Mouse (Mus musculus) activated CD4-positive, CD25-positive, alpha-beta regulatory T cell, adult 9 weeks (primary cell): ENCODE results near the gene Dpf3. TPM values are rescaled to one million over a fixed set of nuclear protein-coding genes. Genes with fewer than 3 reads are reported as not detected.

Experiments
- polyA plus RNA-seq: library from polyadenylated mRNA; unstranded; fragments of 100-300 nt; shearing (Covaris generic); gene quantifications from one replicate; pipeline ENCODE4 v1.2.1, GENCODE M21; 2017

Gene Dpf3
- polyA plus RNA-seq: not detected

GRCm38 (mm10) chr12:83487476-83487991 lies at the start of gene Dpf3:
TSS of gene Dpf3 (minus strand) at chr12:83487716.

DNA sequence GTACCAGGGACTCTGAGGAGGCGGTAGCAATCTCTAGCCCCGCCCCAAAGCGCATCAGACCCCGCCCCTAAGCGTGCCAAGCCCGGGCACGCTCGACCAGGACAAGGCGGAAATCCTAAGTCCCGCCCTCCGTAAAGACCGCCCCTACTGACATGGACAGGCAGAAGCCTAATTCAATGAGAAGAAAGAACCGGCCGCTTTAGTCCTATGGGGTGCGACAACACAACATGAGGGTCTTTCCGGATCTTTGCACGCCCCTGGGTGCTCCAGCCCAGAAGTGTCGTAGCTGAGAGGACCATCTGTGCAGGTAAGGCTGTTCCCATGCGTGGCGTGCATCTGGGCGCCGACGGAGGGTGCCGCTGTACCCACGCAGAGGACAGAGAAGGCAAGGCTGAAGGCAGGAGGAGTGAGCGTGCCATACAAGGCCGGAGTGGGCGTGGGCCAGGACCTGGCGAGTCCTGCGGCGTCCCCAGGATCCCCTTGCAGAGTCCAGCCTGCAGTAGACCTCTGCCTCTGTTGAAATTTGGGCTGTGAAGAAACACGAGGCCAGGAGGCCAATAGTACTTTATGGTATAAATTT lies 32.9 kb upstream of the Dpf3 start, which contains the start of gene Dcaf4:
TSS of gene Dcaf4 (plus strand) at position 156 of the 580 bp plus-strand sequence.

Other genes with a start within 250 kb of the Dpf3 start
- gene Dcaf4, start 32.8 kb upstream of the Dpf3 start, polyA plus RNA-seq: 27.8 TPM
- gene Zfyve1, start 109.5 kb upstream of the Dpf3 start, polyA plus RNA-seq: 13.4 TPM
- gene Rbm25, start 143.5 kb upstream of the Dpf3 start, polyA plus RNA-seq: 381 TPM
- 129 TPM for gene Psen1, start 200.4 kb upstream of the Dpf3 start, polyA plus RNA-seq